16 mouse cellular contexts compared by ENCODE assay signal in genomic region chr9:64452769-64453168, GRCm38 (mm10).
DNase-seq lines count a peak whose midpoint lies in the region; ATAC-seq and TF ChIP-seq lines count a peak whose summit lies in the region.
"Had no signal": no experiment of that assay in that cellular context is flagged by ENCODE, and none has a peak within 500 bp of the region (broad histone marks: within the 10 kb centered on the region; RNA-seq: fewer than 3 reads in every experiment).

No protein-coding gene starts in this region.

- no peaks in the 10 kb centered on the region for H3K9me3 ChIP-seq in lung, postnatal 0 days (ENCODE audit: low read length)
- H3K9me3 ChIP-seq in liver, embryonic 14.5 days (ENCODE audit: control insufficient read depth, low read length), result no peaks in the 10 kb centered on the region
- no peaks in the 10 kb centered on the region for H3K9me3 ChIP-seq in hindbrain, embryonic 13.5 days
- H3K9me3 ChIP-seq: midbrain, embryonic 12.5 days; neural tube, embryonic 13.5 days had no signal

- peaks cover 4% of the 10 kb centered on the region; the same call in 1 of the 2 replicates for H3K4me1 ChIP-seq in lung, postnatal 0 days (ENCODE audit: insufficient read depth, low read depth, low read length)
- peaks cover 0 to 11% of the 10 kb centered on the region in 2 experiments; a peak in 1 of 4 replicates for H3K4me1 ChIP-seq in liver, embryonic 14.5 days (replicated peaks; ENCODE audit: control insufficient read depth in 2 of 2, insufficient read depth in 2 of 2, low read length in 1 of 2)
- H3K4me1 ChIP-seq in hindbrain, embryonic 13.5 days (replicated peaks), result peaks cover 29% of the 10 kb centered on the region

- intact Hi-C loops in heart, postnatal 36 days (cut with DNase I), result no loop called here

- H3K4me2 ChIP-seq in lung, postnatal 0 days (replicated peaks; ENCODE audit: low read depth, low read length), result no peak overlapping the region
- no peak overlapping the region for H3K4me2 ChIP-seq in liver, embryonic 14.5 days (ENCODE audit: low read depth)
- H3K4me2 ChIP-seq in hindbrain, embryonic 13.5 days, result no peak overlapping the region
- H3K4me2 ChIP-seq: midbrain, embryonic 12.5 days; neural tube, embryonic 13.5 days had no signal

- H3K36me3 ChIP-seq in lung, postnatal 0 days (ENCODE audit: insufficient read depth, low read length), result no peaks in the 10 kb centered on the region
- no peaks in the 10 kb centered on the region for H3K36me3 ChIP-seq in liver, embryonic 14.5 days (replicated peaks; ENCODE audit: control insufficient read depth, insufficient read depth, low read depth)
- H3K36me3 ChIP-seq in hindbrain, embryonic 13.5 days, result no peaks in the 10 kb centered on the region
- H3K36me3 ChIP-seq: midbrain, embryonic 12.5 days; neural tube, embryonic 13.5 days had no signal

- ATAC-seq in lung, postnatal 0 days, result no peak
- no peak for ATAC-seq in liver, embryonic 14.5 days (ENCODE audit: insufficient read depth)
- ATAC-seq in neutrophil, adult 5-6 weeks (ENCODE audit: extremely low read depth, insufficient number of reproducible peaks, low FRiP score, poor library complexity, severe bottlenecking), result peak; percentile 73
- no peak for ATAC-seq in hindbrain, embryonic 13.5 days (ENCODE audit: low FRiP score)

- peak; percentile 44 for DNase-seq in lung, postnatal 0 days (ENCODE audit: low spot score)
- no peak for DNase-seq in lung, postnatal 4 days
- peak; percentile 66 for DNase-seq in MEL-GATA-1-ER (ENCODE audit: extremely low read depth, low read depth)
- peak in 2 of 3 experiments; percentile 20 to 22 for DNase-seq in liver, embryonic 14.5 days (ENCODE audit: low read depth in 3 of 3, low spot score in 3 of 3)
- no peak for DNase-seq in heart, postnatal 36 days
- DNase-seq in right cerebral cortex, postnatal 4 days, result no peak
- DNase-seq: adrenal gland, postnatal 36 days; cerebellum, adult 11-12 months; heart, adult 11 months; kidney, adult 11 months; retina, postnatal 1 day had no signal

- TF ChIP-seq EP300 in lung, postnatal 0 days (IDR thresholded peaks at IDR 0.05), result no peak
- no peak for TF ChIP-seq EP300 in liver, embryonic 14.5 days (IDR thresholded peaks at IDR 0.05; ENCODE audit: low read depth)

- no peak overlapping the region for H3K9ac ChIP-seq in lung, postnatal 0 days (replicated peaks; ENCODE audit: low read depth)
- no peak overlapping the region for H3K9ac ChIP-seq in liver, embryonic 14.5 days (replicated peaks)
- no peak overlapping the region for H3K9ac ChIP-seq in hindbrain, embryonic 13.5 days
- H3K9ac ChIP-seq: midbrain, embryonic 12.5 days; neural tube, embryonic 13.5 days had no signal

- no peak for TF ChIP-seq CTCF in lung, postnatal 0 days (IDR thresholded peaks at IDR 0.05)
- no peak for TF ChIP-seq CTCF in liver, embryonic 14.5 days (IDR thresholded peaks at IDR 0.05; ENCODE audit: low read depth)

- no peaks in the 10 kb centered on the region for H3K27me3 ChIP-seq in lung, postnatal 0 days (replicated peaks; ENCODE audit: insufficient read depth, low read length)
- no peaks in the 10 kb centered on the region for H3K27me3 ChIP-seq in liver, embryonic 14.5 days (ENCODE audit: control insufficient read depth, insufficient read depth, low read length)
- H3K27me3 ChIP-seq in hindbrain, embryonic 13.5 days, result 0 out of 2 replicates have a peak, but pooled peaks cover 13% of the 10 kb centered on the region
- H3K27me3 ChIP-seq: midbrain, embryonic 12.5 days had no signal

- H3K27ac ChIP-seq in lung, postnatal 0 days (ENCODE audit: low read length), result no peak overlapping the region
- no peak overlapping the region for H3K27ac ChIP-seq in liver, embryonic 14.5 days
- no peak overlapping the region for H3K27ac ChIP-seq in hindbrain, embryonic 13.5 days
- H3K27ac ChIP-seq: midbrain, embryonic 12.5 days; neural tube, embryonic 13.5 days had no signal

- H3K4me3 ChIP-seq in lung, postnatal 0 days (ENCODE audit: low read depth, low read length), result no peak overlapping the region
- H3K4me3 ChIP-seq in liver, embryonic 14.5 days (ENCODE audit: insufficient read depth in 1 of 2, low read depth in 2 of 2, low read length in 2 of 2), result no peak overlapping the region
- no peak overlapping the region for H3K4me3 ChIP-seq in hindbrain, embryonic 13.5 days
- H3K4me3 ChIP-seq: erythroblast, embryonic 14.5 days; midbrain, embryonic 12.5 days; neural tube, embryonic 13.5 days had no signal

- WGBS in lung, postnatal 0 days, result 65% methylated on average over 5 of the region's 5 CpGs
- WGBS in liver, embryonic 14.5 days (ENCODE audit: insufficient replicate concordance), result 20% methylated on average over 5 of the region's 5 CpGs
- 80% methylated on average over 5 of the region's 5 CpGs for WGBS in hindbrain, embryonic 13.5 days

Comparison
In these comparisons a context has a peak if more than half of its experiments do, and no peak if none do; other contexts are left out.
1. DNase-seq: peak in lung, postnatal 0 days (single experiment), MEL-GATA-1-ER (single experiment) and liver, embryonic 14.5 days (2 of 3); none in lung, postnatal 4 days (0 of 2), heart, postnatal 36 days (0 of 2) and right cerebral cortex, postnatal 4 days (single experiment).